In genomic region chr2:20943222-20943621, GRCm38 (mm10) we compare ENCODE assay signal across 8 mouse cellular contexts. TPM values are rescaled to one million over a fixed set of nuclear protein-coding genes. Genes with fewer than 3 reads are reported as not detected.
A peak's percentile ranks its signal among the peaks of the same experiment; 100 is the strongest.
DNase-seq lines count a peak whose midpoint lies in the region; ATAC-seq and TF ChIP-seq lines count a peak whose summit lies in the region.

No protein-coding gene starts in this region.

- H3K27me3 ChIP-seq in CH12.LX (replicated peaks) = no peaks in the 10 kb centered on the region
- no peaks in the 10 kb centered on the region for H3K27me3 ChIP-seq in limb, embryonic 12.5 days
- no peaks in the 10 kb centered on the region for H3K27me3 ChIP-seq in neural tube, embryonic 12.5 days (replicated peaks)

- H3K36me3 ChIP-seq in CH12.LX (replicated peaks in 1 of 2; ENCODE audit: control insufficient read depth in 1 of 2, insufficient read depth in 1 of 2, low read length in 1 of 2) = peaks cover 0 to 15% of the 10 kb centered on the region in 2 experiments
- H3K36me3 ChIP-seq in limb, embryonic 12.5 days = no peaks in the 10 kb centered on the region
- no peaks in the 10 kb centered on the region for H3K36me3 ChIP-seq in neural tube, embryonic 12.5 days

- H3K79me2 ChIP-seq in CH12.LX (replicated peaks; ENCODE audit: control insufficient read depth, extremely low read depth, insufficient read depth, poor library complexity, severe bottlenecking) = no peaks in the 10 kb centered on the region; the same call in 1 of the 2 replicates

- peak; percentile 79 for ATAC-seq in granulocyte monocyte progenitor cell, adult 5-6 weeks (replicated peaks; ENCODE audit: poor library complexity, severe bottlenecking)
- peak; percentile 54; the same call in 1 of the 2 replicates for ATAC-seq in limb, embryonic 12.5 days (ENCODE audit: insufficient number of reproducible peaks, insufficient read depth, low FRiP score, low TSS enrichment, low read depth)
- ATAC-seq in neural tube, embryonic 12.5 days (ENCODE audit: low FRiP score, low read depth) = peak; percentile 74

- WGBS in limb, embryonic 12.5 days = 9% methylated on average over 5 of the region's 5 CpGs
- 5% methylated on average over 5 of the region's 5 CpGs for WGBS in neural tube, embryonic 12.5 days

- no peak overlapping the region for H3K4me3 ChIP-seq in CH12.LX (replicated peaks in 1 of 3; ENCODE audit: low read depth in 2 of 3, low read length in 2 of 3, poor library complexity in 1 of 3)
- H3K4me3 ChIP-seq in limb, embryonic 12.5 days (replicated peaks) = no peak overlapping the region
- no peak overlapping the region for H3K4me3 ChIP-seq in neural tube, embryonic 12.5 days

- no peak for TF ChIP-seq EP300 in CH12.LX (IDR thresholded peaks at IDR 0.05; ENCODE audit: low read length)

- in situ Hi-C loops in CH12.LX (cut with MboI; ENCODE audit: low pct_ligation_motif_present, low pct_unique_long_range_greater_than_20kb, low sequenced_read_pairs) = no loop called here

- TF ChIP-seq RAD21 in CH12.LX (IDR thresholded peaks at IDR 0.05; ENCODE audit: low read depth, low read length) = no peak

- TF ChIP-seq CTCF in CH12.LX (conservative IDR thresholded peaks at IDR 0.05 in 1 of 2, IDR thresholded peaks at IDR 0.05 in 1 of 2; ENCODE audit: low read depth in 2 of 2, low read length in 2 of 2) = no peak

- DNase-seq in gastrocnemius, postnatal 14 days = peak; percentile 14
- no peak for DNase-seq in gastrocnemius, postnatal 4 days (ENCODE audit: low spot score in 2 of 2)
- peak; percentile 19 for DNase-seq in CH12.LX (ENCODE audit: extremely low read depth)
- peak; percentile 42 for DNase-seq in cerebellum, adult 8-10 months
- no peak for DNase-seq in thymus, adult 18-20 months

- dilution Hi-C loops in CH12.LX (cut with MboI; ENCODE audit: extremely low pct_ligation_motif_present, extremely low pct_unique_long_range_greater_than_20kb, low sequenced_read_pairs) = no loop called here

- no peak overlapping the region for H3K27ac ChIP-seq in CH12.LX (ENCODE audit: insufficient read depth, low read depth)
- H3K27ac ChIP-seq in limb, embryonic 12.5 days = no peak overlapping the region
- H3K27ac ChIP-seq in neural tube, embryonic 12.5 days = no peak overlapping the region

- intact Hi-C loops in gastrocnemius, postnatal 14 days (cut with DNase I; ENCODE audit: low total_unique reads) = no loop called here

- no peaks in the 10 kb centered on the region for H3K9me3 ChIP-seq in CH12.LX (replicated peaks; ENCODE audit: low read length)
- H3K9me3 ChIP-seq in limb, embryonic 12.5 days = no peaks in the 10 kb centered on the region
- no peaks in the 10 kb centered on the region for H3K9me3 ChIP-seq in neural tube, embryonic 12.5 days

- H3K4me1 ChIP-seq in CH12.LX (ENCODE audit: control insufficient read depth in 1 of 2, insufficient read depth in 2 of 2) = peaks cover 2 to 39% of the 10 kb centered on the region in 2 experiments; a peak in 3 of 4 replicates
- H3K4me1 ChIP-seq in limb, embryonic 12.5 days (replicated peaks) = peaks cover 34% of the 10 kb centered on the region
- H3K4me1 ChIP-seq in neural tube, embryonic 12.5 days = peaks cover 36% of the 10 kb centered on the region

- H3K9ac ChIP-seq in CH12.LX (ENCODE audit: insufficient read depth, low read depth) = no peak overlapping the region
- no peak overlapping the region for H3K9ac ChIP-seq in limb, embryonic 12.5 days (replicated peaks)
- no peak overlapping the region for H3K9ac ChIP-seq in neural tube, embryonic 12.5 days

- H3K4me2 ChIP-seq in CH12.LX (ENCODE audit: insufficient read depth, low read depth, poor library complexity, severe bottlenecking) = no peak overlapping the region
- no peak overlapping the region for H3K4me2 ChIP-seq in limb, embryonic 12.5 days
- peak overlapping the region; percentile 12; the same call in 1 of the 2 replicates for H3K4me2 ChIP-seq in neural tube, embryonic 12.5 days (replicated peaks)

- no peak for TF ChIP-seq POLR2A in CH12.LX (IDR thresholded peaks at IDR 0.05; ENCODE audit: low read depth, low read length)

TF ChIP-seq in CH12.LX, 34 proteins besides CTCF, POLR2A, EP300 and RAD21:
- TF ChIP-seq NELFE (IDR thresholded peaks at IDR 0.05; ENCODE audit: low read depth, low read length) (no peak), ZNF384 (IDR thresholded peaks at IDR 0.05; ENCODE audit: low read depth, low read length) (no peak), RCOR1 (conservative IDR thresholded peaks at IDR 0.05; ENCODE audit: low read depth, low read length) (no peak), MXI1 (IDR thresholded peaks at IDR 0.05; ENCODE audit: low read depth, low read length) (no peak), UBTF (IDR thresholded peaks at IDR 0.05; ENCODE audit: low read depth, low read length) (no peak)
TF ChIP-seq in CH12.LX: peak in this region for 0.

RNA-seq across cellular contexts. Expression of gene Arhgap21, which starts 25.5 kb away (rescaled TPM):
- 10 to 100 TPM; 26.8 to 33.7 TPM for total RNA-seq in gastrocnemius, postnatal 14 days (2021)
- total RNA-seq in gastrocnemius, postnatal 4 days (2021) = 10 to 100 TPM; 87.5 to 91.7 TPM
- 7.2 and 10.8 TPM in 2 replicates for total RNA-seq in CH12.LX (2012; rRNA removed)
- total RNA-seq in CH12.LX (2014; rRNA removed) = 5.2 and 7.6 TPM in 2 replicates
- polyA plus RNA-seq in CH12.LX (2012; ENCODE audit: insufficient read length, low read depth) = 22.7 and 25.0 TPM in 2 replicates
- 40.6 and 58.6 TPM in 2 replicates for total RNA-seq in granulocyte monocyte progenitor cell, adult 5-6 weeks (2014; fragmentation: Nextera tagmentation)
- total RNA-seq in granulocyte monocyte progenitor cell, adult 5-6 weeks (2017) = 18.4 and 28.1 TPM in 2 replicates
- 16.0 and 16.7 TPM in 2 replicates for polyA plus RNA-seq in limb, embryonic 12.5 days (2016; fragmentation: Nextera tagmentation; extraction: Ambion mirVana)
- 48.9 and 50.6 TPM in 2 replicates for polyA plus RNA-seq in neural tube, embryonic 12.5 days (2016; fragmentation: Nextera tagmentation; extraction: Ambion mirVana)

Comparison
In these comparisons a context has a peak if more than half of its experiments do, and no peak if none do; other contexts are left out.
1. DNase-seq: peak in gastrocnemius, postnatal 14 days (single experiment), CH12.LX (single experiment) and cerebellum, adult 8-10 months (single experiment); none in gastrocnemius, postnatal 4 days (0 of 2) and thymus, adult 18-20 months (0 of 2).
2. Peak in every context shown above with its lines, with median percentiles within 50 percentile points of each other: ATAC-seq.